Mouse (Mus musculus) neural tube, embryonic 13.5 days (tissue): ENCODE measurements around the gene Elac2. TPM values are rescaled to one million over a fixed set of nuclear protein-coding genes. Genes with fewer than 3 reads are reported as not detected.

ENCODE experiments used
- ATAC-seq: fragments of 200-750 bp; cut with Nextera tagmentation; 2 replicates; pipeline ENCODE4 v1.8.0; 2017; ENCODE audit warnings: low read depth, mild to moderate bottlenecking, moderate TSS enrichment, moderate library complexity
- H3K27ac ChIP-seq: fragments of 300-500 bp; sonication (generic); replicated peaks from 2 replicates; pipeline ENCODE4 v1.5.1; 2015; ENCODE audit warnings: moderate library complexity, mild to moderate bottlenecking, inconsistent platforms
- H3K27me3 ChIP-seq: fragments of 300-500 bp; sonication (generic); 2 replicates; pipeline ENCODE4 v1.6.1; 2015; ENCODE audit warnings: mild to moderate bottlenecking, inconsistent platforms
- H3K36me3 ChIP-seq: fragments of 300-500 bp; sonication (generic); 2 replicates; pipeline ENCODE4 v1.6.1; 2015; ENCODE audit warnings: mild to moderate bottlenecking, inconsistent platforms
- H3K4me1 ChIP-seq: fragments of 300-500 bp; sonication (generic); replicated peaks from 2 replicates; pipeline ENCODE4 v1.6.1; 2015; ENCODE audit warnings: inconsistent platforms
- H3K4me2 ChIP-seq: fragments of 300-500 bp; sonication (generic); 2 replicates; pipeline ENCODE4 v1.6.1; 2015; ENCODE audit warnings: inconsistent platforms, mild to moderate bottlenecking, moderate library complexity
- H3K4me3 ChIP-seq: fragments of 300-500 bp; sonication (generic); 2 replicates; pipeline ENCODE4 v1.5.1; 2015; ENCODE audit warnings: mild to moderate bottlenecking, inconsistent platforms
- H3K9ac ChIP-seq: fragments of 300-500 bp; sonication (generic); 2 replicates; pipeline ENCODE4 v1.6.1; 2015; ENCODE audit warnings: moderate library complexity, mild to moderate bottlenecking, inconsistent platforms
- H3K9me3 ChIP-seq: fragments of 300-500 bp; sonication (generic); 2 replicates; pipeline ENCODE4 v1.6.1; 2016; ENCODE audit warnings: inconsistent platforms
- WGBS: fragments of 180-500 bp; shearing (Covaris S2); methylation state at CpG from one replicate; pipeline ENCODE4 v1.1.7; 2015; 5-methylcytosine and 5-hydroxymethylcytosine counted together
- polyA plus RNA-seq: library from polyadenylated mRNA; unstranded; fragments of >200 nt; fragmentation: Nextera tagmentation; extraction: Ambion mirVana; gene quantifications from 2 replicates; pipeline ENCODE4 v1.2.1, GENCODE M21; 2015

The Elac2 gene
- 32.4 and 35.0 TPM in 2 replicates for polyA plus RNA-seq

DNA sequence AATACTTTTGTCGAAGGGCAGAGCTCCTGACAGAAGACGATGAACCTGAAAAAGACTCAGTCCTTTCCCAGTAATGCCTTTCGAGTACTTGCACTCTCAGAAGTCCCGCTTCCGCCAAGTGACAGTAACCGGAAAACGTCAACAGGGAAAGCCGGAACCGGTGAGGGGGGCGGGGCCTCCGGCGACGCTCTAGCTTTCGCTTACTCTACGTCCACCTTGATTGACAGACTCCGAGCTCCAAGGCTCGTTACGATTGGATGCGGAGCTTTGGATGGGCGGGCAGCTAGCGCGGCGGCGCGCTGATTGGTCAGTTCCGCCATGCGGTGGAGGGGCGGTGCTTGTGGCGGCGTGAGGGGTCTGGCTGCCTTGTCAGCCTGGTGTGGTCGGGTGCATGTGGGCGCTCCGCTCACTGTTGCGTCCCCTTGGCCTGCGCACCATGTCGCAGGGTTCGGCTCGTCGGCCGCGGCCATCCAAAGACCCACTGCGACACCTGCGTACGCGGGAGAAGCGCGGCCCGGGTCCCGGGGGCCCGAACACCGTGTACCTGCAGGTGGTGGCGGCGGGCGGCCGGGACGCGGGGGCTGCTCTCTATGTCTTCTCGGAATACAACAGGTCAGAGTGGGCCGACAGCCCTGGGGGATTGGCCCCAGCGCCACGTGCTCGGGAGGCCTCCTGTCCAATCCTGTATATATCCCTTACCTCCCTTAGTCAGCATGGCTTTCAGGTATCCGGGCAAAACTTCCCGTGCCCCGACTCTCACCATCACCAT lies at the start of gene Elac2:
Gene Elac2 (plus strand): TSS at position 319 of the 769 bp plus-strand sequence.
- under 1% methylated on average over 62 of the region's 65 CpGs for WGBS
- peak; percentile 99 for ATAC-seq
- peak within 1 kb of the TSS; percentile 72 for H3K4me3 ChIP-seq
- H3K9ac ChIP-seq = peak within 1 kb of the TSS; percentile 83
- peak within 1 kb of the TSS; percentile 77 for H3K4me2 ChIP-seq
- peaks cover 16% of the 10 kb centered on the region for H3K4me1 ChIP-seq
- H3K27ac ChIP-seq = 0 out of 2 replicates have a peak within 1 kb of the TSS, but pooled peaks have one; percentile 6
- H3K27me3 ChIP-seq = peaks cover 9% of the 10 kb centered on the region
- no peaks in the 10 kb centered on the region for H3K9me3 ChIP-seq
- peaks cover 33% of the 10 kb centered on the region for H3K36me3 ChIP-seq

DNA sequence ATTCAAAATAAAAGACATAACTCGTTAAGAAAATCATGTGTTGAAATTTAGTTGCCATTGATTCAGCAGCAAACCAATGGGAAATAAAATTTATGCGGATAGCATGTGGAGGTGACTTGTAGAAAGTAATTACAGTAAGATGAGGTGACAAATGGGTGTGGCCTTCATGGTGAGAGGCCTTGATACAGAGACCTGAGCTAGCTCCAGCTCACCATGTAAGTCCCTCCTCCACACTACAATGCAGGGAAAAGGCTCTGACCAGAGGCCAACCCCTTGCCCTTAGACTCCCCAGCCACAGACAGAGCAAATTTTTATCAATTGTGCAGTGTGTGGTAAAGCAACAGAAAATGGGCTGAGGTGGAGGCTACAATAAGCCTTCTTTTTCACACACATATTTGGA lies 49.7 kb upstream of the Elac2 start:
- Histone ChIP-seq H3K4me3 (no peak overlapping the region), H3K36me3 (no peaks in the 10 kb centered on the region), H3K27me3 (no peaks in the 10 kb centered on the region), H3K9ac (no peak overlapping the region), H3K27ac (no peak overlapping the region), H3K4me2 (no peak overlapping the region), H3K4me1 (no peaks in the 10 kb centered on the region), H3K9me3 (no peaks in the 10 kb centered on the region)
- no peak for ATAC-seq
- WGBS = 93% methylated on average over 2 of the region's 2 CpGs

DNA sequence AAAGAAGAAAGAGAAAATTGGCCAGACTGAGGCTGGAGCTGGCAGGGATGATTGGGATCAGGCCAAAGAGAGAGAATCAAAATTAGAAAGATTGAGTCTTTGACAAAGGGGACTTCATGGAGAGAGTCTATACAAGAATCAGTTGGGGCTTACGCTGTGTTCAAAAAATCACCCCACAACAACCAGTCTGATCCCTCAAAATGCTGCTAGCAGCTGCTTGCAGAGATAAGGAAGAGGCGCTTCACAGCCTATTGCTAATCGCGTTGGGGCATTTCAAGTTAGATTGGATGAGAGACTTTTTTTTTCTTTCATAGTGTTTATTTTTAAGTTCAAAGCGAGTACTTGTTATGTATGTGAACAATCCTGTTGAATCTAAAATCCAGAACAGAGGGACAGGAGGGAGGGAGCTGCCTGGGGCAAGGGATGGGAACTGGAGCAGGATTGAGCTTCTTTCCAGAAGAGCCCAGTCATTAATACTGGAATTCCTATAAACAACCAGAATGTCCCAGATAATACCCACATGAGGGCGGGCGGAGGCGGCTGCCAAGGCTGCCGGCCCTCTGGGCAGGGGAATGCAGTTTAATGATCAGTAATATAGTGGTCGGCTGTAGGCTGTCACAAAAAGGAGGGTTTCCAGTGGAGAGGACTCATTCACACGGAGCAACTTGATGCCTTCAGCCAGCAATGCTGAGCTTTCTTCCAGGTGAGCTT lies 47.6 kb upstream of the Elac2 start:
- Histone ChIP-seq H3K4me1 (no peaks in the 10 kb centered on the region), H3K9me3 (no peaks in the 10 kb centered on the region), H3K4me3 (no peak overlapping the region), H3K36me3 (no peaks in the 10 kb centered on the region), H3K27me3 (no peaks in the 10 kb centered on the region), H3K4me2 (no peak overlapping the region), H3K9ac (no peak overlapping the region), H3K27ac (0 out of 2 replicates have a peak overlapping the region, but pooled peaks have one; percentile 14)
- no peak; the same call in 1 of the 2 replicates for ATAC-seq
- WGBS = 56% methylated on average over 11 of the region's 11 CpGs

DNA sequence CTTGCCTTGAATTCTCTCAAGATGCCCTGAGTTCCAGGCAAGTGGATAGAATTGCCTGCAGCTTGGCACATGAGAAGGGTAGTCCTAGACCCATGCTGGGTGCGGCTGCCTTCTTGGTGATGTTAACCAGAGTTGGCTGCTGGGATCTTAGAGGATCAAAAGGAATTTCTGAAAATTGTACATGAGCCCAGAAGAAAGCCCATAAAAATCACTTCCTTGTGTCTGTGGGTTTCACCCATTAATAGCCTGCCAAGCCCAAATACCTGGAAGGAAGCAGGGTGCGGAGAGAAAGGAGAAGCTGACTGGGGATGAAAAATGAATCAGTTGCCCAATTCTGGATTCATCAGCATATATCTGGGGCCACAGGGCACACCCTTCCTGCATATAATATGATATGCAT lies 41.6 kb upstream of the Elac2 start:
- Histone ChIP-seq H3K4me3 (no peak overlapping the region), H3K9me3 (no peaks in the 10 kb centered on the region), H3K9ac (no peak overlapping the region), H3K27me3 (no peaks in the 10 kb centered on the region), H3K27ac (no peak overlapping the region), H3K4me2 (no peak overlapping the region), H3K4me1 (no peaks in the 10 kb centered on the region), H3K36me3 (no peaks in the 10 kb centered on the region)
- no peak for ATAC-seq
- WGBS = 96% methylated on average over 2 of the region's 2 CpGs

DNA sequence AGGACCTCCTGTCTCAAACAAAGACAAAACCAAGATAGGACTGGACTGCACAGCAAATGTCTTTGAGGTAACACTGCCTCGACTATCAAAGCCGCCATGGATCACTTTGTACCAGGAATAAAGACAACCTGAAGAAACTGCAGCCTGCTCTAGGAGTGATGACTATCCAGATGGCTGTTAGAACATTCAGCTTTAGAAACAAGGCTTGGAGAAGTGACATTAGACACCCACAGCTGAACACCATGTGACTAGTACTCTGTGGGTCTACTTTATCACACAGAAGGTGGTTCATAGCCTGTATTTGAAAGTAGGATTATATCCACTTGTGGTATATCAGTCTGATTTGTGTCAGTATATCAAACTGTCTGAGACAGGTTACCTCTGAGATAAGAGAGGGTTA lies 37.6 kb upstream of the Elac2 start:
- H3K36me3 ChIP-seq = no peaks in the 10 kb centered on the region
- H3K4me1 ChIP-seq = no peaks in the 10 kb centered on the region
- H3K27ac ChIP-seq = no peak overlapping the region
- WGBS = 99% methylated on average over 2 of the region's 2 CpGs
- H3K4me2 ChIP-seq = no peak overlapping the region
- H3K9ac ChIP-seq = no peak overlapping the region
- ATAC-seq = no peak
- no peaks in the 10 kb centered on the region for H3K9me3 ChIP-seq
- H3K27me3 ChIP-seq = no peaks in the 10 kb centered on the region
- H3K4me3 ChIP-seq = no peak overlapping the region

DNA sequence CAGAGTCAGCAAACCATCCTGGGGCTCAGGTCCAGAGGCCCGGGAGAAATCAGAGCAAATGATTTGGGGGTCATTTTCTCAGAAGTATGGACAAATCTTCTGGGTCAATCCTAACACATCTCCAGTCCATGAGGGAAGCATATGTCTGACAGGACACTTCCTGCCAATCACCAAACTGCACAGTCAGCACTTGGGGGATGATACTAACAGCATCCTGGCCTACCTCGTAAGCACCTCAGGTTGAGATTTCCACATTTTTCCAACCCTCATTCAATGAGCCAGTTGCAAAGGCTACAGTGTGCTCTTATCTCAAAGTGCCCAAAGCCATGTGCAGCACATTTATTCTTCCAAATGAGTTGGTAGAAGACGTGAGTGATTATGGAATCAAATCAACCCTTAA lies 29.1 kb upstream of the Elac2 start:
- H3K4me3 ChIP-seq = no peak overlapping the region
- no peaks in the 10 kb centered on the region for H3K9me3 ChIP-seq
- WGBS = 74% methylated on average over 3 of the region's 3 CpGs
- H3K36me3 ChIP-seq = no peaks in the 10 kb centered on the region
- H3K27ac ChIP-seq = no peak overlapping the region
- H3K4me1 ChIP-seq = no peaks in the 10 kb centered on the region
- no peak overlapping the region for H3K9ac ChIP-seq
- no peak for ATAC-seq
- no peak overlapping the region for H3K4me2 ChIP-seq
- H3K27me3 ChIP-seq = no peaks in the 10 kb centered on the region

DNA sequence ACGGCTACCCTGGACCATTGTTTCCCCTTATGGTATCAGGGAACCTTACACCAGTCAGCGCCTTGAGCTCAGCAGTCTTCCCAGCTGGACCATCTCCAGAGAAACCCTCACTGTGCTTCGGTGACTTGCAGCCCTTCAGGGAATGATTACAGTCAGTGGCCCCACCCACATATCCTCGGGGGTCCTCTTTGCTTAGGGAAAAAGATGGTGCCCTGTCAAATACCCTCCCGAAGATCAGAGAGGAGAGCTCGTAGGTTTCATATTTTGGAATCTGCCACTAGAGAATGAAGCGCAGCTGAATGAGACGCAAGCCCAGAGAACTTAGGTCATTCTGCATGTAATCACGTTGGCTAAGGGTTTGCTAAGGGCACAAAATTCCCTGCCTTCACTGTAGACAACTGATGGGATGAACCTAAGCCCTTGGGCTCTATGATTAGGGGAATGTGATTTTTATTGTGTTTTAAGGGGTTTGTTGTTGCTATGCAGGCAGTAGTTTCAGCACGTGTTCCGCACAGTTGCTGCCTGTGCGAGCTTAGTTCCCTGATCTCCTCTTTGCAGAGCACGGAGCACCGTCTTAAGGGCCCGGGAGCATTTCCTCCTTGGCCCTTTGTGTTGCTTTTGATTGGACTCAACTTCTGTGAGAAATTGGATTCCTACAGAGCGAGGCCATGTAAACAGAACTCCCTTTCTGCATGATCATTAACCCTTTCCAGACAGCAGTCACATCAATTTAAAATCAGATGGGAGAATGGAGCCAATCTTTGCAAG lies 21.7 kb upstream of the Elac2 start:
- ATAC-seq = peak; percentile 32; the same call in 1 of the 2 replicates
- H3K4me2 ChIP-seq = peak overlapping the region; percentile 49
- no peaks in the 10 kb centered on the region for H3K36me3 ChIP-seq
- peaks cover 16% of the 10 kb centered on the region for H3K4me1 ChIP-seq
- no peak overlapping the region for H3K9ac ChIP-seq
- no peaks in the 10 kb centered on the region for H3K27me3 ChIP-seq
- no peaks in the 10 kb centered on the region for H3K9me3 ChIP-seq
- H3K27ac ChIP-seq = no peak overlapping the region
- H3K4me3 ChIP-seq = no peak overlapping the region; the same call in 1 of the 2 replicates
- whole genome bisulfite sequencing = 13% methylated on average over 16 of the region's 16 CpGs

DNA sequence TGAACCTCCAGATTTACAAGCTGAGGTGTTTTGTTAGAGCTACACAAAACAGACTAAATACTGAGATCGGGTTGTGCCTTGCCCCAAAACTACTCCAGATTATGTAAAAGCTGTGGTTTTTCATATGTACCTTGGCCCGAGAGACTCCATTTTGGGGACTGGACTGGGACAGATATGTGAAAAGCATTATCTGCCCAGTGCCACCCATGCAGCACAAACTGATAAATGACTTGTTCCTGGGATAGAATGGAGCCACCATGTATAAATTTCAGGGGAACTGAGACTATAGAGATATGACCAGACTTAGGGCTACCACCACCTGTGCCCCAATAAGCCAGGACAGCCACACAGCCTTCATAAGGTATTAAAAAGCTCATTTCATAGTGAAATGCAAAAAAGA lies 16.2 kb upstream of the Elac2 start:
- 89% methylated on average over 2 of the region's 2 CpGs for WGBS
- Histone ChIP-seq H3K4me1 (peaks cover under 1% of the 10 kb centered on the region), H3K9ac (no peak overlapping the region), H3K27me3 (peaks cover 6% of the 10 kb centered on the region), H3K4me3 (no peak overlapping the region), H3K36me3 (no peaks in the 10 kb centered on the region), H3K9me3 (no peaks in the 10 kb centered on the region), H3K4me2 (no peak overlapping the region), H3K27ac (no peak overlapping the region)
- ATAC-seq = no peak

DNA sequence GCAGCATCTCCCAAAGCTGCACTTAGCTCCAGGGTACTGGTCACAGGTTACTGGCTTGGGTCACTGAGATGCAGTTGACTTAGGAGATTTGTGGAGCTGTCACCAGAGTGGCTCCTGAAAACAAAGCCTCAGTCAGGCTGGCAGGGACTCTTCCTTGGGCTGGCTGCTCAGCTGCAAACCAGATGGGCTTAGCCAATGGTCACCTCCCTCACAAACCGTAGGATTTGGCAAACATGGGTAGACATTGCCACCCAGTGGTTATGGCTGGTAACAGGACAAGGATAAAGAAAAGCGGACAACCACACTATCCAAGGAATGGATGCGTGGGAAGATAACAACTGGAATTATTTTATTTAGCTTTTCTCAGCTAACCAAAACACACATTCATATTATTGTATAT lies 10.3 kb upstream of the Elac2 start:
- Histone ChIP-seq H3K4me2 (no peak overlapping the region), H3K4me3 (no peak overlapping the region), H3K9me3 (no peaks in the 10 kb centered on the region), H3K27me3 (peaks cover 29% of the 10 kb centered on the region), H3K9ac (no peak overlapping the region), H3K36me3 (no peaks in the 10 kb centered on the region), H3K4me1 (peaks cover 11% of the 10 kb centered on the region; the same call in 1 of the 2 replicates), H3K27ac (no peak overlapping the region)
- WGBS = 13% methylated on average over 3 of the region's 3 CpGs
- peak; percentile 97 for ATAC-seq

DNA sequence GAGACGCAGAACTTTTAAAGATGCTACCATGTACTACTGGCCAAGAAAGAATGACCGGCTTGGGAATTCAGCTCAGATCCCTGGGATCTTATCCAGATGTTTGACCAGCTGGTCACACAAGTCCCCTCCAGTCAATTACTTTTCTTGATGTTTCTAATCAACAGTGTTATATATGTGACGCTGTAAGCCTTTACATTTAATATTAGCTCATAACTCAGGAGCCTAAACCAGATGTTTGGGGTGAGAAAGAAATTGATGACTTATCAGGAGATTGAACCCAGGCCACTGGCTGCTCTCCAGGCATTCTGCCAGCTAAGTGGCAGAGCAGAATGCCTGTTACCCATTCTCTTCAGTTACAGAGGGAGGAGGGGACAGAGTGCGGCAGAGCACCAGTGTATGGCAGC lies 9.9 kb upstream of the Elac2 start:
- no peak overlapping the region for H3K4me3 ChIP-seq
- H3K27me3 ChIP-seq = peaks cover 31% of the 10 kb centered on the region
- H3K36me3 ChIP-seq = no peaks in the 10 kb centered on the region
- peaks cover 11% of the 10 kb centered on the region; the same call in 1 of the 2 replicates for H3K4me1 ChIP-seq
- no peak overlapping the region for H3K27ac ChIP-seq
- WGBS = 49% methylated on average over 4 of the region's 4 CpGs
- H3K9me3 ChIP-seq = no peaks in the 10 kb centered on the region
- H3K4me2 ChIP-seq = no peak overlapping the region
- no peak overlapping the region for H3K9ac ChIP-seq
- ATAC-seq = peak; percentile 66; the same call in 1 of the 2 replicates

DNA sequence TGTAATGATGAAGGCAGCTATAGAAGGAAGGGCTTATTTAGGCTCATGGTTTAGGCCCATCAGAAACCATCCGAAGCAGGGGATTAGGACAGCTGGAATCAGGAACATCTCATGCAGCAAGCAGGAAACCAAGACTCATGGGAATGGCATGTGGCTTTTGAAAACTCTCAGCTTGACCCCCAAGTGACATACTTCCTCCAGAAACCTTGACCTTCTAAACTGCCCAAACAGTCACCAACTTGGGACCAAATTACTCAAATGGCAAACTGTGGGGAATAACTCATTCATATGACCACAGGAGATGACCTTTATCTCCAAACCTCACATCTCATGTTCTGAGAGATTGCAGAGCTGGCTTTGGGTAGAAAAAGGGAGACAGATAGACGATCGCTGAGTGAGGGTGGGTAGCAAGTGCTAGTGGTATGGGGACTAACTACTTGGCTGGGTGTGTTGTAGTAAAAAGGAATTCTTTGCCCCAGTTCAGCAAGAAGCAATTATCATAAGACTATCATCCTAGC lies 7.3 kb upstream of the Elac2 start:
- H3K27me3 ChIP-seq = peaks cover 33% of the 10 kb centered on the region
- peaks cover 11% of the 10 kb centered on the region; the same call in 1 of the 2 replicates for H3K4me1 ChIP-seq
- no peak overlapping the region for H3K4me3 ChIP-seq
- no peak for ATAC-seq
- no peaks in the 10 kb centered on the region for H3K36me3 ChIP-seq
- no peak overlapping the region for H3K4me2 ChIP-seq
- 74% methylated on average over 3 of the region's 3 CpGs for WGBS
- H3K27ac ChIP-seq = no peak overlapping the region
- H3K9ac ChIP-seq = no peak overlapping the region
- no peaks in the 10 kb centered on the region for H3K9me3 ChIP-seq
